Mouse (Mus musculus): ENCODE results near the gene Npas2. TPM values are rescaled to one million over a fixed set of nuclear protein-coding genes. Genes with fewer than 3 reads are reported as not detected.

The Npas2 gene
- 0.09 and 0.22 TPM in 2 replicates for polyA plus RNA-seq (2016; fragmentation: Nextera tagmentation; extraction: Ambion mirVana)

DNA sequence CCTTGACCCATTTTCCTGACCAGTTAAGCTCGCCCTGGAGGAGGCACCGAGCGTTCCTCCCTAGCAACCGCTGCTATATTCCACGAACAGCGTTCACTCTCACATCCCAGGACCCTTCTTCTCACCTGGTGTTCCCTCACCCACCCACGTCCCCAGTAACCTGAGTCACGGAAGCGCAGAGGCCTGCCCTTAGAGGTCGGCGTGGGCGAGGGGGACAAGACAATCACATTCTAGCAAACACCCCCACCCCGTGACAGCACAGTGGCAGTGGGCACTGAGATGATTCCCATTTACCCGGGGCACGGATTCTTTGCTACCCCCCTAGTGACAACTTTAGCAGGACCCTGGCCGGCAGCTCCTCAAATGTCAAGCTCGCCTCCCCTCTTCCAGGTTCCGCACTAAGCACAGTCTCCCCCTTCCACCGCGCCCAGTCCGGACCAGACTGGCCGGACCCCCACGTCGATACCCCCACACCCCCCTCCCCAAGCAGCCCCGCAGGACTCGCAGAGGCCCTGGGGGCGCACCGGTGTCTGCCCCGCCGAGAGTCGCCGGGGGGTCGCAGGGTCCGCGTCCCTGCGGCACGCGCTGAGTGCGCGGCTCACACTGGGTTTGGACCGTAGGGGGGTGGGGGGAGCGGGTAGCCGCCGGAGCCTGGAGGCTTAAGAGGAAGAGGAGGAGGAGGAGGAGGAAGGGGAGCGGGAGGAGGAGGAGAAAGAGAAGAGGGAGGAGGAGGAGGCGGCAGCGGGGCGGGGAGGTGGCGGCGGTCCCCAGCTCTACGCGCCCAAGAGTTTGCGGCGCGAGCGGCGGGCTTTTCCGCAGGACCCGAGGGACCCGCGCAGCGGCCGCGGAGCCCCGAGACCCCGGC lies at the start of gene Npas2:
Npas2 (plus strand) TSS at position 735 of the 865 bp plus-strand sequence.
- Histone ChIP-seq H3K9me3 (no peaks in the 10 kb centered on the region), H3K4me1 (peaks cover 29% of the 10 kb centered on the region), H3K4me3 (replicated peaks) (peak within 1 kb of the TSS; percentile 64), H3K36me3 (replicated peaks) (no peaks in the 10 kb centered on the region), H3K4me2 (peak within 1 kb of the TSS; percentile 99), H3K9ac (peak within 1 kb of the TSS; percentile 67), H3K27me3 (peaks cover 60% of the 10 kb centered on the region), H3K27ac (no peak within 1 kb of the TSS)
- under 1% methylated on average over 63 of the region's 66 CpGs for WGBS
- ATAC-seq (ENCODE audit: low FRiP score): peak; percentile 45

DNA sequence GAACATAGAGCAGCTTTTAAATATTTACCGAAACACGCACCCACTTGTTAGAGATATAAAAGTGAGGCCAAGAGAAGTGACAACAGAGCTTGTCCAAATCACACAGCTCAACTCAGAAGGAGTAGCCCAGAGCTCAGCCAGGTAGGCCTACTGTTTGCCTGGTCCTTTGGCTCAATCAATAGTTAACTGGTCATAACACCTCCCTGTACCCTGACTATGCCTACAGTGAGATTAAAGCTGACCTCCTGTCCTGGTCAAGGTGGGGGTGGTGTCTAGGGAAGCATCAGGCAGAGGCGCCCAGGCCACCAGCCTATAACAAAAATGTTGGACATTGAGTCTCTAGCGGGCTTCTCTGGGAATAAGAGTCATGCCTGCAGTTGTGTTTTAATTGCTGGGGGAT lies 36.8 kb upstream of the Npas2 start:
- Histone ChIP-seq H3K9ac (no peak overlapping the region), H3K9me3 (no peaks in the 10 kb centered on the region), H3K27me3 (no peaks in the 10 kb centered on the region), H3K4me2 (no peak overlapping the region), H3K27ac (no peak overlapping the region), H3K4me1 (no peaks in the 10 kb centered on the region), H3K4me3 (replicated peaks) (no peak overlapping the region), H3K36me3 (replicated peaks) (no peaks in the 10 kb centered on the region)
- ATAC-seq (ENCODE audit: low FRiP score): no peak
- 90% methylated on average over 4 of the region's 4 CpGs for WGBS

DNA sequence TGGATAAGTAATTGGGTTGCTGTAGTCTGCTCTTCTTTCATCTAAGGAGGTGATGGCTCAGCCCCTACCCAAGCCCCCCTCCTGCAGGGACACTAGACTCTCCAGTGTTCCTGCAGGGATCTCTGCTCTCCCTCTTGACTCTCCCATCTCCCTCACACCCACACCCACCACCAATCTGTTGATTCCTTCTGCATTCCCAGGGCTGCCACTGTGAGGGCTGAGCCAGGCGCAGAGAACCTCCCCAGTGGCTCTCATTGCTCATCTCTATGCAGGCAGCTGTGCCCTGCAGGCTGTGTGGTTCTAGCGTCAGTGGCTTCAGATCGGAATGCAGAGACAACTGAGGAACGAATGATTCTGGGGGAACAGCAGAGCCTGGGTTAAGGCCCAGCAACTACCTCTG lies 33.4 kb upstream of the Npas2 start:
- ATAC-seq (ENCODE audit: low FRiP score): no peak
- Histone ChIP-seq H3K4me1 (no peaks in the 10 kb centered on the region), H3K9me3 (no peaks in the 10 kb centered on the region), H3K36me3 (replicated peaks) (no peaks in the 10 kb centered on the region), H3K27ac (no peak overlapping the region), H3K4me2 (no peak overlapping the region), H3K4me3 (replicated peaks) (no peak overlapping the region), H3K9ac (no peak overlapping the region), H3K27me3 (no peaks in the 10 kb centered on the region)
- WGBS: 76% methylated on average over 4 of the region's 4 CpGs

DNA sequence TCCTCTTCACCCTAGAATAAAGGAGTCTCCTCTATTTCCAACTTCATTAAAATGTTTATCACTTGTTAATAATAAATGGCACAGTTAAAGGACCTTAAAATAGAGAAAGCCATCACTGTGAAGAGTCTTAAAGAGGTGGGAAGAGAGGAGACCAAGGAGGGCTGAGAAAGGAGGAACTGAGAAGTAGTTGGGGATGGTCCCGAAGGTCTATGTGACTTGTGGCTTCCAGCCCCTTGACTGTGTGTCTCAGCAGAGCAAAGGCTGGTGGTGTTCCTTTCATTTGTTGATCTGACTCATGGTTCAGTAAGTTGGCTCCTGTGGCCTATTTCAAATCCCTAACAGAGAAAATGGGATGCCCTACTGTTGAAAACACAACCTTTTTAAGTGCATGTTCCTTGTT lies 30.5 kb upstream of the Npas2 start:
- H3K9ac ChIP-seq: no peak overlapping the region
- no peak overlapping the region for H3K4me3 ChIP-seq (replicated peaks)
- no peaks in the 10 kb centered on the region for H3K36me3 ChIP-seq (replicated peaks)
- no peaks in the 10 kb centered on the region for H3K4me1 ChIP-seq
- ATAC-seq (ENCODE audit: low FRiP score): no peak
- WGBS: 93% methylated on average over 1 of the region's 1 CpGs
- H3K27ac ChIP-seq: no peak overlapping the region
- no peaks in the 10 kb centered on the region for H3K9me3 ChIP-seq
- H3K27me3 ChIP-seq: no peaks in the 10 kb centered on the region
- no peak overlapping the region for H3K4me2 ChIP-seq

DNA sequence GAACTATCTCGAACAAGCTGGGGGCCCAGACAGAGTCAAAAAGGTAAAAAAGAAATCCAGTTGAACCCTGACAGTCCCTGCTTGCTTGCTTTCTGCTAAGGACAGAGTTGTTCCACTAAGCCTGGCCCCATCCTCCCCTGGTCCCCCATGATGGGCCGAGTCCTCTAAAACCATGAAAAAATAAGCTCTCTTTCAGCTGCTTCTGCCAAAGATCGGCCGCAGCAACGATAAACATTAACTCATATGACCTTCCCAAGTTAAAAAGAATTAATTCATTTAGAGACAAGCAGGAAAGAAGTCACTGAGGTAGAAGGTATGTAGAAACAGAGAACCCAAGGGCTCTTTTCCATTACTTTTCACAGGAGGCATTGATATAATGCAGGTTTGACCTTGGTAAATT lies 16.8 kb upstream of the Npas2 start:
- H3K36me3 ChIP-seq (replicated peaks): no peaks in the 10 kb centered on the region
- no peaks in the 10 kb centered on the region for H3K27me3 ChIP-seq
- no peak overlapping the region for H3K4me3 ChIP-seq (replicated peaks)
- no peak overlapping the region for H3K27ac ChIP-seq
- no peak overlapping the region for H3K4me2 ChIP-seq
- ATAC-seq (ENCODE audit: low FRiP score): no peak
- H3K4me1 ChIP-seq: no peaks in the 10 kb centered on the region
- H3K9me3 ChIP-seq: no peaks in the 10 kb centered on the region
- WGBS: 93% methylated on average over 5 of the region's 5 CpGs
- no peak overlapping the region for H3K9ac ChIP-seq

DNA sequence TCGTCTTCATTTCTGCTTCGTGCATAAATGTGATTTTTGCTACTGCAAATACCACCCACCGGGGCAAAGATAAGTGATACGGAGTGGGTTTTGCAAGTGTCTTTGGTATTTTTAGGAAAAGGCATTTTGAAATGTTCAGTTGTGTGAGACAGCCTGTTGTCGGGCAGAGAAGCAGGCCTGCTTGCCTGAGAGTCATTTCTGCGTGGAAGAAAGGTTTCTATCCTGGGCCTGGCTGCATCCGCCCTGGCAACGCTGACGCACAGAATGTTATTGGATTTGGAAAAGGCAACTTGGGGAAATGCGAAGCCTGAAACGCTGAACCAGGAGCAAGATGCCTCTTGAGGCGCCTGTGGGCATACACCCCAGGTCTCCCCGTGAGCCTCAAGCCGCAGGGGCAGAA lies 16.3 kb upstream of the Npas2 start:
- Histone ChIP-seq H3K27ac (no peak overlapping the region), H3K4me2 (no peak overlapping the region), H3K9me3 (no peaks in the 10 kb centered on the region), H3K36me3 (replicated peaks) (no peaks in the 10 kb centered on the region), H3K4me1 (no peaks in the 10 kb centered on the region), H3K4me3 (replicated peaks) (no peak overlapping the region), H3K27me3 (no peaks in the 10 kb centered on the region), H3K9ac (no peak overlapping the region)
- ATAC-seq (ENCODE audit: low FRiP score): no peak
- 90% methylated on average over 14 of the region's 14 CpGs for WGBS

DNA sequence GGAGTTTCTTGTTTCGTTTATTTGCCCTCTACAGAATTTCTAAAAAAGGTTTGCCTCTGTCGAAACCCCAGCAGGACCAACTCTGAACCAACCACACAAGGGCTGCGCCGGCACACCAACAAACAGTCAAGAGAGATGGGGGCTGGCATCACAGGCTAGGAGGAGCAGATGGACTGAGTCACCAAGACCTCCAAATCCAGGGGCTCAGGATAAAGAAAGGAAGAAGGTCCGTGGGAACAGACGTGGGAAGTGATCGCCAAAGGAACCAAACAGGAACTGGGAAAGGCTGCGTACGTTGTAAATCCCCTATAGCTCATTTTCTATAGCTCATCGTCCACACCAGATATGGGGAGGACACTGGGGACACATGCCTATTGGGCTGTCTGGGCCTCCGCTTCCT lies 13.7 kb upstream of the Npas2 start:
- WGBS: 97% methylated on average over 11 of the region's 11 CpGs
- no peaks in the 10 kb centered on the region for H3K36me3 ChIP-seq (replicated peaks)
- no peak overlapping the region for H3K27ac ChIP-seq
- no peak overlapping the region for H3K4me2 ChIP-seq
- no peaks in the 10 kb centered on the region for H3K27me3 ChIP-seq
- H3K4me3 ChIP-seq (replicated peaks): no peak overlapping the region
- H3K9ac ChIP-seq: no peak overlapping the region
- H3K4me1 ChIP-seq: no peaks in the 10 kb centered on the region
- ATAC-seq (ENCODE audit: low FRiP score): no peak
- no peaks in the 10 kb centered on the region for H3K9me3 ChIP-seq

DNA sequence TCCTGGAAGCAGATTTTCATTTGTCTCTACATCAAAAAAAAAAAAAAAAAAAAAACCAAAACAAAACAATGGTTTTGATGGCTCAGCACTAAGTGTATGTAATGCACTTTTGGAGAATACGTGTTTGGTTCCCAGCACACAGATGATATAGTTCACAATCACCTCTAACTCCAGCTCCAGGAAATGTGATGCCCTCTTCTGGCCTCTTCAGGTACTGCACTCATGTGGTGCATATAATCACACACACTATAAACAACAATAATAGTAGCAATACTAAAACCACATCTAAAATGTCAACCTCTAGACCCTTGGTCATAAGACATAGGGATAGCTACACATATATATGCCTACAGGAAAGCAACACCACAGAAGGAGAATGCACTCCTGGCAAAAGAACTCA lies 13.0 kb upstream of the Npas2 start:
- WGBS: 91% methylated on average over 1 of the region's 1 CpGs
- Histone ChIP-seq H3K9ac (no peak overlapping the region), H3K27ac (no peak overlapping the region), H3K4me2 (no peak overlapping the region), H3K36me3 (replicated peaks) (no peaks in the 10 kb centered on the region), H3K4me3 (replicated peaks) (no peak overlapping the region), H3K9me3 (no peaks in the 10 kb centered on the region), H3K4me1 (no peaks in the 10 kb centered on the region), H3K27me3 (no peaks in the 10 kb centered on the region)
- ATAC-seq (ENCODE audit: low FRiP score): no peak

DNA sequence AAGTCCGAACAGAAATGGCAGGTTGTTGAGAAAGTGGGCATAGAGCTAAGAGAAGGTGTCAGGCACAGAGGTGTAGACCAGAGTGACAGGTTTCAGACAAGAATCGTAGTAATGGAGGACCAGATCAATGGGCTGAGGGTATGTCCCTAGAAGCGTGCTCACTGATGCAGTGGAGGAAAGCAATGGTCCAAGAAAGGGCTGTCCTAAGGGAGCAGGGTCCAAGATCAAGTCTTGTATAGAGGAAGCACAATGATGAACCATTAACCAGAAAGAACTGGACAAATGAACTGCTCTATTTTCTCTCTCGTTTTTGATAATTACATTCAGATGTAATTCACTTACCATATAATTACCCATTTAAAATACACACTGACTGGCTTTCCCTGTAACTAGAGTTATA lies 11.6 kb upstream of the Npas2 start:
- no peak overlapping the region for H3K9ac ChIP-seq
- no peak for ATAC-seq (ENCODE audit: low FRiP score)
- H3K4me1 ChIP-seq: no peaks in the 10 kb centered on the region
- H3K9me3 ChIP-seq: no peaks in the 10 kb centered on the region
- H3K27ac ChIP-seq: no peak overlapping the region
- no peak overlapping the region for H3K4me3 ChIP-seq (replicated peaks)
- no peaks in the 10 kb centered on the region for H3K27me3 ChIP-seq
- no peak overlapping the region for H3K4me2 ChIP-seq
- 85% methylated on average over 4 of the region's 4 CpGs for WGBS
- no peaks in the 10 kb centered on the region for H3K36me3 ChIP-seq (replicated peaks)

DNA sequence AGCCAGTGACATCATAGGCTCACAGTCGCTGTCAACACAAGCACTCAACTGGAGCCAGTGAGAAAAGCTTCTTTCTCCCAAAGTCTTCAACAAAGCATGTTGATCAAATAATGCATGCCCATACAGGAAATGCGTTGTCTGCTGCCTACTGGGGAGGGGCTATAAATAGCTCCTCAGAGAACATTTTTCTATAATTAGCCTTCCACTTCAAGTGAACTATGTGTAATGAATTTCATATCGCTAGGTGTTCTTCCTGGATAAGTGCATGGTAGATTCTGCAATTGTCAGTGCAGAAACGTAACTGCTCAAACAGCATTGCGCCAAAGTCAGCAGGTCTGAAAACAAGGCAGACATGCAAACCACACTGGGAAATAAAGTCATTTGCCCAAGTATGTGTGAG lies 7.7 kb upstream of the Npas2 start:
- Histone ChIP-seq H3K9ac (no peak overlapping the region), H3K27me3 (peaks cover 2% of the 10 kb centered on the region), H3K36me3 (replicated peaks) (no peaks in the 10 kb centered on the region), H3K4me2 (no peak overlapping the region), H3K27ac (no peak overlapping the region), H3K4me3 (replicated peaks) (no peak overlapping the region), H3K4me1 (no peaks in the 10 kb centered on the region), H3K9me3 (no peaks in the 10 kb centered on the region)
- ATAC-seq (ENCODE audit: low FRiP score): no peak
- 79% methylated on average over 5 of the region's 5 CpGs for WGBS

DNA sequence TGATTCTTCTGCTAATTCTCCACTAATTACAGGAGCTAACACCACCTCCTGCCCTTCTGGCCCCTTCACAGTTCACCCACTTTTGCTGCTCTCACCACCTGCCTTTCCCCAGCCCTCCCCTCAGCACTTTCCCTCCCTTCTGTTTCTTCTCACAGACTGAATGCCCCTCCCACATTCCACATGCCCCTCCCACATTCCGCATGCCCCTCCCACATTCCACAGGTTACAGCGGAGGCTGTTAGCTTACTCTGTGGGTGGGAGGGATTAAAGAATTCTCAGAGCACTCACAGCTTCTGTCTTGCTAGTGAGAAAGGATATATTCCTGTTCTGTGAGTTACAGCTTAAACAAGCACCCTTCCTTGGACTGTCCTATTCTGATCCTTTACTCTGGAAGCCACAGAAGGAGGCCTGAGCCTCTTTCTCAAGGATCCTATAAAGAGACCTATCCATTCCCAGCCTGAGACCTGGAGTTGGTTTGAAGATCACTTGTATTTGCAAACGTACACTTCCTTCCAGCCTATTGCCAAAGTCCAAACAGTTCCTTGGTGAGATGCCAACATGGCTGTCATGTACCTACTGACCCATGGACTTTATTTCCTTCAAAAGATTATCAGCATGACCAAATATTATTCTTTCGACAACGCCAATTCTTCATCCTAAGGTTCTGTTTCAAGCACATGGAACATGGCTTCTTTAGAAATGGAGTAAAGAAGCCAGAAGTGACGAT lies 6.7 kb upstream of the Npas2 start:
- Histone ChIP-seq H3K36me3 (replicated peaks) (no peaks in the 10 kb centered on the region), H3K4me3 (replicated peaks) (no peak overlapping the region), H3K27ac (no peak overlapping the region), H3K4me1 (no peaks in the 10 kb centered on the region), H3K27me3 (peaks cover 10% of the 10 kb centered on the region), H3K4me2 (no peak overlapping the region), H3K9ac (no peak overlapping the region), H3K9me3 (no peaks in the 10 kb centered on the region)
- no peak for ATAC-seq (ENCODE audit: low FRiP score)
- WGBS: 58% methylated on average over 6 of the region's 6 CpGs

DNA sequence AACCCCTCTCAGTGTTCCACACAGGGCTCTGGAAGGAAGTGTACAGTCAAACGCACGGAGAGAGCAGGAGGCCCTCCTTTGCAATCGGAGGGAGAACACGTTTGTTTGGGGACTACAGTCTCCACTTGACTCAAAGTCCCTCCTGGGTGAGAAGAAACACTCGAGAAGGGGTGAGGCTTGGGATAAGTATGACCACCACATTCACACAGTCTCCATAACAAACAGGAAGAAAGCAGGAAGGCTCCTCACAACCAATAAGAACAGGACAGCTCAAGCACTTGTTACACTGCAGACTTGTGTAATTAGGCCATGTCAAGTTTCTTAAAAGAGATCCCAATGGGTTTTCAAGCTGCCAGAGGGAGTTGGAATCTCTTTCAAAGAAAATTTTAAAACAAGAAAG lies 2.4 kb upstream of the Npas2 start:
- peaks cover 51% of the 10 kb centered on the region for H3K27me3 ChIP-seq
- no peak overlapping the region for H3K9ac ChIP-seq
- no peaks in the 10 kb centered on the region for H3K9me3 ChIP-seq
- no peaks in the 10 kb centered on the region for H3K36me3 ChIP-seq (replicated peaks)
- no peak overlapping the region for H3K4me3 ChIP-seq (replicated peaks)
- no peak overlapping the region for H3K4me2 ChIP-seq
- ATAC-seq (ENCODE audit: low FRiP score): no peak
- H3K4me1 ChIP-seq: peaks cover 24% of the 10 kb centered on the region
- 76% methylated on average over 5 of the region's 5 CpGs for WGBS
- H3K27ac ChIP-seq: no peak overlapping the region

All from forebrain, embryonic 12.5 days (tissue).